Mouse (Mus musculus): ENCODE results near the gene Prlhr. TPM values are rescaled to one million over a fixed set of nuclear protein-coding genes. Genes with fewer than 3 reads are reported as not detected.

The Prlhr gene
- total RNA-seq, 2 experiments from 2014 or later, result not detected

GRCm38 (mm10) chr19:60465726-60466125 is 2.4 kb downstream of the Prlhr start:
- no peak for DNase-seq (ENCODE audit: extremely low spot score in 1 of 2, low spot score in 2 of 2)

GRCm38 (mm10) chr19:60463896-60464295 is 4.2 kb downstream of the Prlhr start:
- intact Hi-C loops (cut with DNase I), result no loop called here
- peak; percentile 73 to 80 for DNase-seq (ENCODE audit: extremely low spot score in 1 of 2, low spot score in 2 of 2)
- TF ChIP-seq CTCF (IDR thresholded peaks at IDR 0.05), result no peak
- no peak overlapping the region for H3K4me3 ChIP-seq
- H3K27ac ChIP-seq, result no peak overlapping the region

More at GRCm38 (mm10) chr19:60465726-60466125, 2.4 kb downstream of the Prlhr start:
- Histone ChIP-seq H3K27ac (no peak overlapping the region), H3K4me3 (no peak overlapping the region)
- intact Hi-C loops (cut with DNase I), result no loop called here
- TF ChIP-seq CTCF (IDR thresholded peaks at IDR 0.05), result no peak

GRCm38 (mm10) chr19:60463440-60463839 is 4.7 kb downstream of the Prlhr start:
- no peak overlapping the region for H3K27ac ChIP-seq
- DNase-seq (ENCODE audit: extremely low spot score in 1 of 2, low spot score in 2 of 2), result no peak
- H3K4me3 ChIP-seq, result no peak overlapping the region
- intact Hi-C loops (cut with DNase I), result no loop called here
- no peak for TF ChIP-seq CTCF (IDR thresholded peaks at IDR 0.05)

- no peak for TF ChIP-seq CTCF (IDR thresholded peaks at IDR 0.05)
- no peak for DNase-seq (ENCODE audit: extremely low spot score in 1 of 2, low spot score in 2 of 2)
- Histone ChIP-seq H3K4me3 (no peak overlapping the region), H3K27ac (no peak overlapping the region)
- intact Hi-C loops (cut with DNase I), result no loop called here
Observed at GRCm38 (mm10) chr19:60461476-60461875, 6.6 kb downstream of the Prlhr start.

- intact Hi-C loops (cut with DNase I), result no loop called here
- Histone ChIP-seq H3K4me3 (no peak overlapping the region), H3K27ac (no peak overlapping the region)
- DNase-seq (ENCODE audit: extremely low spot score in 1 of 2, low spot score in 2 of 2), result no peak
- TF ChIP-seq CTCF (IDR thresholded peaks at IDR 0.05), result no peak
Observed at GRCm38 (mm10) chr19:60459680-60460079, 8.4 kb downstream of the Prlhr start.

- no peak for DNase-seq (ENCODE audit: extremely low spot score in 1 of 2, low spot score in 2 of 2)
- Histone ChIP-seq H3K27ac (no peak overlapping the region), H3K4me3 (no peak overlapping the region)
- intact Hi-C loops (cut with DNase I), result no loop called here
- no peak for TF ChIP-seq CTCF (IDR thresholded peaks at IDR 0.05)
Observed at GRCm38 (mm10) chr19:60459071-60459470, 9.0 kb downstream of the Prlhr start.

- no peak overlapping the region for H3K27ac ChIP-seq
- no peak for TF ChIP-seq CTCF (IDR thresholded peaks at IDR 0.05)
- H3K4me3 ChIP-seq, result no peak overlapping the region
- DNase-seq (ENCODE audit: extremely low spot score in 1 of 2, low spot score in 2 of 2), result no peak
- intact Hi-C loops (cut with DNase I), result no loop called here
Observed at GRCm38 (mm10) chr19:60455791-60456190, 12.3 kb downstream of the Prlhr start.

- Histone ChIP-seq H3K27ac (no peak overlapping the region), H3K4me3 (no peak overlapping the region)
- intact Hi-C loops (cut with DNase I), result no loop called here
- TF ChIP-seq CTCF (IDR thresholded peaks at IDR 0.05), result no peak
- no peak for DNase-seq (ENCODE audit: extremely low spot score in 1 of 2, low spot score in 2 of 2)
Observed at GRCm38 (mm10) chr19:60440531-60440930, 27.6 kb downstream of the Prlhr start.

- TF ChIP-seq CTCF (IDR thresholded peaks at IDR 0.05), result no peak
- H3K27ac ChIP-seq, result no peak overlapping the region
- H3K4me3 ChIP-seq, result no peak overlapping the region
- no peak for DNase-seq (ENCODE audit: extremely low spot score in 1 of 2, low spot score in 2 of 2)
- intact Hi-C loops (cut with DNase I), result no loop called here
Observed at GRCm38 (mm10) chr19:60440083-60440482, 28.0 kb downstream of the Prlhr start.

GRCm38 (mm10) chr19:60437566-60438241 is 30.4 kb downstream of the Prlhr start:
- no peak overlapping the region for H3K27ac ChIP-seq
- DNase-seq (ENCODE audit: extremely low spot score in 1 of 2, low spot score in 2 of 2), result peak in 1 of 2 experiments; percentile 26
- intact Hi-C loops (cut with DNase I), result loop anchor here (2.0 to 10.0 kb wide), 3 partner anchors 75 to 317 kb away; partner anchors contain the start of gene Nanos1

GRCm38 (mm10) chr19:60432347-60433129 is 35.6 kb downstream of the Prlhr start:
- intact Hi-C loops (cut with DNase I), result loop anchor here (10.0 kb wide), 1 partner anchor 322 kb away; the partner anchor contains the start of gene Nanos1
- Histone ChIP-seq H3K4me3 (no peak overlapping the region), H3K27ac (no peak overlapping the region)
- peak; percentile 22 for TF ChIP-seq CTCF (IDR thresholded peaks at IDR 0.05)
- no peak for DNase-seq (ENCODE audit: extremely low spot score in 1 of 2, low spot score in 2 of 2)

More at GRCm38 (mm10) chr19:60437566-60438241, 30.4 kb downstream of the Prlhr start:
- peak; percentile 58 for TF ChIP-seq CTCF (IDR thresholded peaks at IDR 0.05)
- H3K4me3 ChIP-seq, result no peak overlapping the region

GRCm38 (mm10) chr19:60417611-60418010 is 50.5 kb downstream of the Prlhr start:
- Histone ChIP-seq H3K4me3 (no peak overlapping the region), H3K27ac (no peak overlapping the region)
- peak in 1 of 2 experiments; percentile 22 for DNase-seq (ENCODE audit: extremely low spot score in 1 of 2, low spot score in 2 of 2)
- intact Hi-C loops (cut with DNase I), result loop anchor here (2.0 to 10.0 kb wide), 2 partner anchors 999 to 1033 kb away; no protein-coding TSS in a partner anchor
- TF ChIP-seq CTCF (IDR thresholded peaks at IDR 0.05), result peak; percentile 65

Other genes starting within 250 kb of the Prlhr start
- 10 to 100 TPM; 24.4 to 30.0 TPM for gene Fam204a, start 241.6 kb downstream of the Prlhr start, total RNA-seq (2021)
- 10 to 100 TPM; 53.3 to 53.6 TPM for gene Cacul1, start 112.7 kb upstream of the Prlhr start, total RNA-seq (2021)